Mouse (Mus musculus) embryonic fibroblast, embryonic 13.5 days (primary cell): ENCODE measurements around the gene Colgalt1. TPM values are rescaled to one million over a fixed set of nuclear protein-coding genes. Genes with fewer than 3 reads are reported as not detected.

Experiments used
- H3K27ac ChIP-seq: 2 replicates; pipeline ENCODE4 v1.5.1; 2012; ENCODE audit warnings: low read length, control low read depth, inconsistent platforms; ENCODE audit not compliant: insufficient read depth
- H3K4me1 ChIP-seq: 2 replicates; pipeline ENCODE4 v1.6.1; 2011; ENCODE audit warnings: low read length; ENCODE audit not compliant: control insufficient read depth, insufficient read depth
- H3K4me3 ChIP-seq: 2 replicates; pipeline ENCODE4 v1.5.1; 2011; ENCODE audit warnings: mild to moderate bottlenecking, control low read depth, low read length; ENCODE audit not compliant: insufficient read depth
- CTCF ChIP-seq: IDR thresholded peaks from 2 replicates; pipeline ENCODE4 v1.5.1; 2011; ENCODE audit warnings: mild to moderate bottlenecking, control low read depth, low read length, moderate library complexity, borderline replicate concordance; ENCODE audit not compliant: insufficient read depth
- POLR2A ChIP-seq: IDR thresholded peaks from 2 replicates; pipeline ENCODE4 v1.6.1; 2011; ENCODE audit warnings: low read depth, mild to moderate bottlenecking, control low read depth, low read length, moderate library complexity
- polyA plus RNA-seq: library from polyadenylated mRNA; stranded (reverse); fragments of >200 nt; gene quantifications from 2 replicates; pipeline ENCODE4 v1.2.4, GENCODE M21; 2011; ENCODE audit warnings: low read depth; ENCODE audit not compliant: missing spikeins, insufficient read length

The Colgalt1 gene
- polyA plus RNA-seq, 1 experiment, result 163 TPM

DNA sequence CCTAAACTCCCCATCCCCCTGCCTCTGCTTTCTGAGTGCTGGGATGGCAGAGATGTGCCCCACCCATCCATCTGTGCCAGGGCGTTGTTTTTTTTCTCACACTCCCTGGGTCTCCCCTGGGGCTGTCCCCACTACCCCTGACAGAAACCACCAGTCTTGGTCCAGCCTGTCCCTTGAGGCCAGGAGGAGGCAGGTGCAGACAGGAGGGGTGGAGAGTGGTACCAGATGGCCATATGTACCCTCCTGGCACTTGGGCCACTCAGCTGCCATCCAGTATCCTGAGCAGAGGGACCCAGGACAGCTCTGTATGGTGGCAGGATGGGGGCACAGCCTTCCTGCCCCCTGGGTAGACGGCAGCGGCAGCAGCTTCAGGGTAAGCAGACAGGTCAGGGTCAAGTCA, 13.3 kb upstream of the Colgalt1 start, which contains the start of gene Fam129c:
Gene Fam129c, plus strand, starts transcription at position 198 of the 400 bp plus-strand sequence.
- TF ChIP-seq CTCF, result no peak
- no peak for TF ChIP-seq POLR2A
- Histone ChIP-seq H3K4me3 (no peak within 1 kb of the TSS), H3K27ac (no peak within 1 kb of the TSS), H3K4me1 (peaks cover 5% of the 10 kb centered on the region)

DNA sequence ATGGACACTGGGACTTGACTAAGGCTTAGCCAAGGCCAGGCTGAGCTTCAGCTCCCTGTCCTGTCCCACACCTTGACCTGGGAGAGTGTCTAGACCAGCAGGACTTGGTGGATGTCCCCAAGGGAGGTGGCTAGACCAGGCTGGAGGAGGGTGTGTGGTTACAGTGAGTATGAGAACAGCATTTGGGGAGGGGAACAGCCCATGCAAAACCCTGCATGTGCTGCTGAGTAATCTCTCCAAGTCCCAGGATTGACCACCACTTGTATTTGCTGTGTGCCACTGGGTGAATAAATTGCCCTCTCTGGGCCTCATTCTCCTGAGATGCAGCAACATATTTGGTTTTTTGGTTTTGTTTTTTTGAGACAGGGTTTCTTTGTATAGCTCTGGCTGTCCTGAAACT, 12.4 kb upstream of the Colgalt1 start:
- H3K27ac ChIP-seq, result no peak overlapping the region
- no peak overlapping the region for H3K4me3 ChIP-seq
- TF ChIP-seq CTCF (no peak), POLR2A (no peak)
- H3K4me1 ChIP-seq, result no peaks in the 10 kb centered on the region

- TF ChIP-seq CTCF (no peak), POLR2A (no peak)
- Histone ChIP-seq H3K4me1 (no peaks in the 10 kb centered on the region), H3K27ac (no peak overlapping the region), H3K4me3 (no peak overlapping the region)
Measured at GRCm38 (mm10) chr8:71598841-71599240, 12.0 kb upstream of the Colgalt1 start.

- H3K4me3 ChIP-seq, result no peak overlapping the region
- H3K4me1 ChIP-seq, result no peaks in the 10 kb centered on the region
- H3K27ac ChIP-seq, result no peak overlapping the region
- TF ChIP-seq CTCF (no peak), POLR2A (no peak)
Measured at GRCm38 (mm10) chr8:71601939-71602665, 8.7 kb upstream of the Colgalt1 start.

GRCm38 (mm10) chr8:71602666-71603334, 8.0 kb upstream of the Colgalt1 start:
- no peak for TF ChIP-seq POLR2A
- no peak for TF ChIP-seq CTCF
- Histone ChIP-seq H3K4me1 (no peaks in the 10 kb centered on the region), H3K4me3 (no peak overlapping the region), H3K27ac (no peak overlapping the region)

DNA sequence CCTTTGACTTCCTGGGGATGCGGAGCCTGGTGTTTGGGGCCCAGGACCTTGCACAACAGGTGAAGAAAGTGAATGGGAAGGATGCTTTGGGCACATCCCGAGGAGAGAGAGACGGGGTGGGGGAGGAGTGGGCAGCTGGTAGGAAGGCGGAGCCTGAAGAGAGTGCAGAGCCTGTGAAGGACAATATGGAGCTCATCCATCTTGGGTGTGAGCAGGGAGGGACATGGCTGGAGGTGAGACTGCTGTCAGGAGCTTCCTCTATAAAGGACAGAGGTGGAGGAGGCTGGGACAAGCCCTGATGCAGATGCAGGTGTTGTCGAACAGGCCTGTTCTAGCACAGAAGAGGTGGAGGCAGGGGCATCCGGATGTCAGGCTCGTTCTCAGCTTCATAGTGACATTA, 6.8 kb upstream of the Colgalt1 start:
- H3K27ac ChIP-seq, result no peak overlapping the region
- no peak for TF ChIP-seq CTCF
- no peak for TF ChIP-seq POLR2A

DNA sequence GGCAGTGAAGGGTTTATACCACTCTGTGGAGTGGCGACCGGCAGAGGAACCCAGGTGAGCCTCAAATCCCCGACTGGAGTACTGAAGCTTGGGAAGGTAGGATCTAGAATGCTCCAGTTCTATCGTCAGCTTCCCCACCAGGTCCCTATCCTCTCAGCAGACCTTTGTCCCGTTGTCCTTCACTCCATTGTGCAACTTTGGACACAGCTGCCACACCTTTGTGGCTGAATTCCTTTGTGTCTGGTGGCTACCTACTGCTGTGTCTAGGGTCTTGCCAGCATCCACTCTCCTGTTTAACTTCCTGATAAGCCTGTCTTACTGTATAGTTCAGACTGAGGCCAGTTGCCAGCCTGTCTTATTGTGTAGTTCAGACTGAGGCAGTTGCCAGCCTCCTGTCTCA, 1.3 kb downstream of the Colgalt1 start:
- TF ChIP-seq CTCF (no peak), POLR2A (no peak)
- H3K4me3 ChIP-seq, result peak overlapping the region; percentile 87
- no peak overlapping the region for H3K27ac ChIP-seq
- H3K4me1 ChIP-seq, result peaks cover 3% of the 10 kb centered on the region; the same call in 1 of the 2 replicates

More for the DNA sequence above, 6.8 kb upstream of the Colgalt1 start:
- Histone ChIP-seq H3K4me1 (no peaks in the 10 kb centered on the region), H3K4me3 (no peak overlapping the region)

- Histone ChIP-seq H3K4me3 (no peak overlapping the region), H3K27ac (no peak overlapping the region), H3K4me1 (peaks cover 3% of the 10 kb centered on the region; the same call in 1 of the 2 replicates)
- TF ChIP-seq CTCF (no peak), POLR2A (no peak)
Measured at GRCm38 (mm10) chr8:71613418-71613817, 2.6 kb downstream of the Colgalt1 start.

GRCm38 (mm10) chr8:71619786-71620185, 9.0 kb downstream of the Colgalt1 start:
- H3K4me1 ChIP-seq, result no peaks in the 10 kb centered on the region
- TF ChIP-seq CTCF (no peak), POLR2A (no peak)
- H3K27ac ChIP-seq, result no peak overlapping the region
- H3K4me3 ChIP-seq, result no peak overlapping the region

DNA sequence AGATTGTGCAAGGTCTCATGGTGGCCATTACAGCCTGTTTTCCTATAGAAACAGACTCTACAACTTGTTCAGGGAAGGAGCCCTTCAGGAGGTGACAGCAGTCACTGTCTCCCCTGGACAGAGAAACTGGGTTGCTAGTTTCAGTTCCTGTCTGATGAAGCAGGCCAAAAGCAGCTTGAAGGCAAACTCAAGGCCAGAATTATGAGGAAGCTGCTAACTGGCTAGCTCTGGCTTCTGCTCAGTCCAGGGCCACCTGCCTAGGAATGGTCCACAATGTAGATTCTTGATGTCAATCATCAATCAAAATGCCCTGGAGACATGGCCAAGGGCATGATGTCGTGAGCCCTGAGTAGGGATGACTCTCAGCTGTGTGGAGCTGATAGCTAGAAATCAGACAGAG, 14.3 kb downstream of the Colgalt1 start:
- H3K4me3 ChIP-seq, result no peak overlapping the region
- H3K4me1 ChIP-seq, result 0 out of 2 replicates have a peak, but pooled peaks cover 2% of the 10 kb centered on the region
- no peak overlapping the region for H3K27ac ChIP-seq
- no peak for TF ChIP-seq POLR2A
- TF ChIP-seq CTCF, result no peak
